Mouse (Mus musculus): ENCODE results near the gene Smarca4. TPM values are rescaled to one million over a fixed set of nuclear protein-coding genes. Genes with fewer than 3 reads are reported as not detected.
"Not testable (repeated sequence)": the region's sequence is repeated elsewhere in the genome, so short reads cannot be mapped to it uniquely, and the experiment has no call there.

The Smarca4 gene
- total RNA-seq (2021), result 70.8 and 71.0 TPM in 2 replicates
- long read RNA-seq, experiment 1, full-length matches to known transcripts, result 7 of 56 reads
- long read RNA-seq, experiment 1, partial matches to known transcripts, result 45 of 56 reads
- long read RNA-seq, experiment 1, other reads (novel, unspliced or antisense), result 4 of 56 reads
- long read RNA-seq, experiment 2, full-length matches to known transcripts, result 2 of 41 reads
- long read RNA-seq, experiment 2, partial matches to known transcripts, result 34 of 41 reads
- long read RNA-seq, experiment 2, other reads (novel, unspliced or antisense), result 5 of 41 reads

DNA sequence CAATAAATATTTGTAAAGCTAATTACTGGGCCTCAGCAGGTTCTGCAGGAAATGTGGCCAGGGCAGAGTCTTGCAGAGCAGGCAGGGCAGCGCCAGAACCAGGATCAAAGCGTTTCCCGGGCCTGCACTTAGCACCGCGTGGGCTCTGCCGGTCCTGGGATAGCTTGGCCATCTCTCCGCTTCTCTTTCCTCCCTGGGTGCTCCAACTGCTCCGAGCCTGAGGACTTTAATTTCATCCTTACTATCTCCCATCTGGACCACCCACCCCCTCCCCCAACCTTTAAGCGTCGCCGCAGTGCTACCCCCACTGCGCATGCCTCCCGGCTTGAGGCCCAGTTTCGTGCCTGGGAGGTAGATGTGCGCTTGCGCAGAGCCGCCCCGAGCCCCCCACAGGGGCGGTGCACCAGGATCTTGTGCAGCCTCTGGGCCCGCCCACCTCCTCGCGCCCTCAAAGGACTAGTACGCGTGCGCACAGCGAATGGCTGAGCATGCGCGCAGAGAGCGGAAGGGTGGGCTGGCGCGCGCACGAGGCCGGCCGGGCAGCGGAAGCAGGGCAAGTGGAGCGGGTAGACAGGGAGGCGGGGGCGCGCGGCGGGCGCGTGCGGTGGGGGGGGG lies at the start of gene Smarca4:
TSS of gene Smarca4 (plus strand) at position 553 of the 615 bp plus-strand sequence.
- peak; percentile 100 for DNase-seq

DNA sequence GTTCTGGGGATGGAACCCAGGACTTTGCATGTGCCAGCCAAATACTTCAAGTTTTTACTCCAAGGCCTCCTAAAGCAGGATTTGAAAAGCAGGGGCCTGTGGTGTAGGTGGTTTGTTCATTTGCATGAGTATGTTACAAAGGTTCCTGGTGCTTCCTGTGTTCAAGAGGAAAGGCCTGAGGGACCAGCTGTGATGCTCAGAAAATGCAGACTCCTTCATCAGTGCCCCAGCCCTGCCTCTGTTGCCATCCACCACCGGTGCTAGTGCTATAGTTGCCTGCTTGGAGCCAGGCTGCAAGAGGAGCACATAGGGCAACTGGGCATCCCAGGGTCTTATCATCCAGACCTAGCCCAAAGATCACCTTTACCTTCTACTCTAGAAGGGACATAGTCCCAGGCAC lies 49.4 kb upstream of the Smarca4 start:
- DNase-seq, result no peak

GRCm38 (mm10) chr9:21567051-21567450 lies 48.9 kb upstream of the Smarca4 start:
- no peak for DNase-seq

DNA sequence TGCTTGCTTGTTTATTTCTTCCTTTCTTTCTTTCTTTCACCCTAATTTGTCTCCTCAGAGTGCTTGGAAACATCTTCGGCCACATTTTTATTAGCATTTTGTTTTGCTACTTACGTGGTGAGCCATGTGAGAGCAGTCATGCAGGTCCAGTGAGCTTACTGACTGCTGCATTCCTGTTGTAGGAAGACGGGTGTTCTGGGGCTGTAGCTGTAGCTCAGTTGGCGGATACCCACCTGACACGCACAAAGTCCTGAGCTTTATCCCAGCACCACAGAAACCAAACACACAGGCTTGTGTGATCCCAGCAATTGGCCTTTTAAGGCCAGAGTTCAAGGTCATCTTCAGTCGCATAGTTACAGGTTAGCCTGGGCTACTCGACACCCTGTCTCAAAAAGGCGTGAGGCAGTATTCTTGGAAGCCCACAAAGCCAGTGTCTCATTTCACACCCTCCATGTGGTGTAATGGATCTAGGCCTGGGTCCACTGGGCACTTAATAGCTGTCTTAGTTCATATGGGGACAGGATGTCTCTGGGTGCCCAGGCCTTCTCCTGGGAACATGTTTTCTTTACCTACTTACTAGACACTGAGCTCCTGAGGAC lies 47.2 kb upstream of the Smarca4 start:
- DNase-seq, result no peak

GRCm38 (mm10) chr9:21574012-21574801 lies 41.8 kb upstream of the Smarca4 start:
- DNase-seq, result no peak

DNA sequence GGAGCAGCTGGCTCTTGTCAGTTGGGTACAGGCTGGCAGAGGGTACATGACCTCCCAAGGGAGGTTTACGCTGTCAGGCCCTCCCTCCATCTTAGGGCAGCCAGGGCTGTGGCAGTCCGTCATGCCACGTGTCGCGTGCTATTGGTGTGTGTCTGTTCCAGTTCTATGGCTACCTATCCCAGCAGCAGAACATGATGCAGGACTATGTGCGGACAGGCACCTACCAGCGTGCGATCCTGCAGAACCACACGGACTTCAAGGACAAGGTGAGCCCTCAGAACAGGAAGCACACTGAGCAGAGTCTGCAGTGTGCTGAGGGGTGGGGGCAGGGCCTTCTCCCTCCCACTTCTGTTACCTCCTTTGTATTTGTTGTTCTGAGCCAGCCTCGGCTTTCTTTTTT lies 40.7 kb upstream of the Smarca4 start:
- DNase-seq, result no peak

DNA sequence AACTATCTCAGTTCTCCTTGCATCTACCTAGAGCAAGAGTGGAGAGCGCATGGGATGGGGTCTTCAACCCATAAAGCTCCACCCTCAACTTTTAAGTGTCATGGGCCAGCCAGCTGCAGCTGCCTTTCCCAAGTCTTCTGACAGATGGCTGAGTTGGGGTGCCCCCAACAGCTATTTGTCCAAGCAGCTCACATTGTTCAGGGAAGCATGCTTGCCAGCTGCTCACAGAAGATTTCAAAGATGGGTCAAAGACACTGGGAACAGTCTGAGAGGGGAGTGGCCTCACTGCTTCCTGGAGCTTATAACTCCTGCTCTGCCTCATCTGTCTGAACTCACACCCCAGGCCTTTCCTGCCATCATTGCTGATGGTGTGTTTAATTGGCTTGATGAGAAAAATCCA lies 39.7 kb upstream of the Smarca4 start:
- no peak for DNase-seq

GRCm38 (mm10) chr9:21578226-21578625 lies 37.7 kb upstream of the Smarca4 start:
- DNase-seq, result no peak

DNA sequence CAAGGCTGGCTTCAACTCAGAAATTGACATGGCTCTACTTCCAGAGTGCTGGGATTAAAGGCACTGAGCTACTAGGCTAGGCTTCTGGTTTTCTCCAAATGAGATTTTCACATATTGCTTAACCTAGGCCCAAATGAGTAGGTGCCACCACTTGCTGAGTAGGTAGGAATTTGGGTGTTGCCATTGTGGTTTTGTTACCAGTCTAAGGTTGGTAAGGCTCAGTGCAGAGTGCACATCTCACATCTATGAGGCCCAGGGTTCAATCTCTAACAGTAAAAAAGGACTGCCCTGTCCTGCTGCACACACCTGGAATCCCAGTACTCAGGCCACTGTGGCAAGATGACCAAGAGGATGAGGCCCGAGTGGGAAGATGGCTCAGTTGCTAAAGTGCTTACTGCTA lies 30.6 kb upstream of the Smarca4 start:
- DNase-seq, result no peak

- no peak for DNase-seq
Observed at GRCm38 (mm10) chr9:21587678-21588349, 28.2 kb upstream of the Smarca4 start.

- DNase-seq, result no peak
Observed at GRCm38 (mm10) chr9:21588350-21588749, 27.6 kb upstream of the Smarca4 start.

GRCm38 (mm10) chr9:21589538-21589937 lies 26.4 kb upstream of the Smarca4 start:
- no peak for DNase-seq

GRCm38 (mm10) chr9:21591127-21591830 lies 24.7 kb upstream of the Smarca4 start:
- no peak for DNase-seq

DNA sequence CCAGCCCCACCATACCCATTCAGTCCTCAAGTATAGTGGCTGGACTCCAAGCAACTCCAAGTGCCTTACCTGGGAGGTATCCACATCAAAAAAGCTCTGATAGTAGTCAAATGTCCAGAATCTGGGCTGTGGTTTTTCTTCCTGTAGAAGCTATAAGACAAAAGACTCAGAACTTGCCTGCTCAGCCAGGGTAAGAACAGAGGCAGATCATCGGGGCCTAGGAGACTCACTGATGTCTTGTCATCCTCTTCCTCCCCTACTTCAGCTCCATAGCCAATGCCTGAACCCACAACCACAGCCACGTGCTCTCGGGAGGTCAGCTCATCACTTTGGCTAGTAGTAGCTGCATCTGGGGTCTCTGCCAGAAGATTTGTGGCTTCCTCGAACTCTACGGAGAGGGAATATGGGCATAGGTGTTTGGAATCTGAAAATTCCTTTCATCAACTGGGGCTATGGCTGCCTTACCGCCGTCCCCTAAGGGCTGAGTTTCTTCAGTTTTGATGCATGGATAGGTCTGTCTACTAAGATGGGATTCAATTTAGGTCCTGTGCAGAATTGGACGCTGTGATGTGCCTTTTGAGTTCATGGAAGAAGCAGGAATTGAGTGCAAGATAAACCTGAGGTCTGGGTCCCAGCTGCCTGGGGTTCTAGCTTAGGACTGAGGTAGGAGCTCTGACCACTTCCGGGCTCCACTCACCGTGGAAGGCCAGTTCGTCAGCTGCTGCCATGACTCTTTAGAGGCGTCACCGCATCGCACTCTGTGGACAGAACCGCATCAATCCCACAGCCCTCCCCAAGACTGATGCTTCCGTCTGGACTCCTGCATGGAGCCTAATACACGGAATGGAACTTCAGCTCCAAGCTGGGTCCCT lies 23.9 kb upstream of the Smarca4 start:
- DNase-seq, result no peak

- peak; percentile 92 for DNase-seq
Observed at GRCm38 (mm10) chr9:21592703-21593121, 23.3 kb upstream of the Smarca4 start, which contains the start of the genes Timm29 and Yipf2. Gene Timm29, plus strand, starts transcription at chr9:21592722. Gene Yipf2, minus strand, starts transcription at chr9:21592828.

GRCm38 (mm10) chr9:21593122-21593721 lies 22.7 kb upstream of the Smarca4 start:
- peak; percentile 87 for DNase-seq

GRCm38 (mm10) chr9:21594350-21594749 lies 21.6 kb upstream of the Smarca4 start:
- not testable (repeated sequence) for DNase-seq

DNA sequence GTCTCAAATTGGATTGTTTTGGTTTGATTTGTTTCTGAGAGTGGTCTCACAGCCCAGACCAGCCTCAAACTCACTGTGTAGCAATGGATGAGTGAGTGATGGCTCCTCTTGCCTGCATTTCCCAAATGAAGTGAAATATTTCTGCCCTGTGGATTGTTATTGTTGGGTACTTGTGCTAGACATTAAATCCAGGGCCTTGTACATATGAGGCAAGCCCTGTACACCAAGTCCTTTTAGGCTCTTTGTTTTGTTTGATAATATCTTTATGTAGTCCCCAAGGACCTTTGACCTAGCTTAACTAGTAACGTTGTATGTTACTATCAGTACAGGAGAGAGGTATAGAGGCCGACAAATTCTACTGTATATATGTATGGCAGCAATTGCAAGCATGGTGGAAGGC lies 21.1 kb upstream of the Smarca4 start:
- DNase-seq, result no peak

- DNase-seq, result peak; percentile 40
Observed at GRCm38 (mm10) chr9:21598198-21598597, 17.8 kb upstream of the Smarca4 start.

DNA sequence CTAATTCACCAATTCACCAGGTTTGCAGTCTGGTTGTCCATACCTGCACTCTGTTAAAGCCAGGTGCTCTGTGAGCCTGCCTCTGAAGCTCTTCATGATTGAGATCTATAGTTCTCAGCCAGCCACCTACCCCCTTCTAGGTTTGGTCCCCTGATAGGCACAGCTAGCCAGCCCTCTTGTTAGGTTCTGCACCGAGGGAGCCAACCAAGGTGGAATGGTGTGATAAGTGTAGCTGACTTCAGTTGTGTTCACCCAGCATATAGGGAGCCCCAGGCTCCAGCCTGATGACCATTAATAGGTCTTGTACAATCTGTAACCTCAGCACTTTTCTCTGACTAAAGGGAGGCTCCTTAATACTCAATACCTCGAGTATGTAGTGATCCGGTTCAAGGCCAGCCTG lies 15.8 kb upstream of the Smarca4 start:
- no peak for DNase-seq
